Mouse (Mus musculus) kidney, adult 2 months (tissue): ENCODE data around the gene Mtmr4. TPM values are rescaled to one million over a fixed set of nuclear protein-coding genes. Genes with fewer than 3 reads are reported as not detected.

Experiments
- DNase-seq: peaks from one replicate; pipeline ENCODE4 v3.0.0; 2021
- H3K27ac ChIP-seq: fragments of 200-500 bp; 2 replicates; pipeline ENCODE4 v1.5.1; 2012; ENCODE audit warnings: low read depth, low read length, control low read depth, inconsistent platforms; ENCODE audit not compliant: insufficient read depth
- H3K27me3 ChIP-seq: fragments of 200-500 bp; replicated peaks from 2 replicates; pipeline ENCODE4 v1.6.1; 2012; ENCODE audit warnings: mild to moderate bottlenecking, moderate library complexity, low read length, inconsistent platforms; ENCODE audit not compliant: control insufficient read depth, insufficient read depth
- H3K36me3 ChIP-seq: fragments of 200-500 bp; 2 replicates; pipeline ENCODE4 v1.6.1; 2012; ENCODE audit warnings: mild to moderate bottlenecking, moderate library complexity, low read length, inconsistent platforms; ENCODE audit not compliant: control insufficient read depth, insufficient read depth
- H3K4me1 ChIP-seq: fragments of 200-500 bp; 2 replicates; pipeline ENCODE4 v1.6.1; 2011; ENCODE audit warnings: low read length; ENCODE audit not compliant: control insufficient read depth, insufficient read depth
- H3K4me3 ChIP-seq: fragments of 200-500 bp; 2 replicates; pipeline ENCODE4 v1.5.1; 2011; ENCODE audit warnings: mild to moderate bottlenecking, low read depth, low read length, control low read depth; ENCODE audit not compliant: insufficient read depth
- CTCF ChIP-seq: fragments of 200-500 bp; conservative IDR thresholded peaks from 2 replicates; pipeline ENCODE4 v1.5.1; 2011; ENCODE audit warnings: low read depth, mild to moderate bottlenecking, control low read depth, low read length, moderate library complexity, mixed read lengths; ENCODE audit not compliant: insufficient read depth, insufficient read length
- POLR2A ChIP-seq: fragments of 200-500 bp; IDR thresholded peaks from one replicate; pipeline ENCODE4 v1.6.1; 2011; ENCODE audit warnings: low read depth, low read length, control low read depth
- WGBS: fragments of 180-500 bp; shearing (Covaris S2); methylation state at CpG from one replicate; pipeline ENCODE4 v1.1.7; 2018; 5-methylcytosine and 5-hydroxymethylcytosine counted together
- polyA plus RNA-seq: library from polyadenylated mRNA; depleted of rRNA; stranded (reverse); fragments of >200 nt; gene quantifications from 2 replicates; pipeline ENCODE4 v1.2.3, GENCODE M21; 2012; rRNA removed

Mtmr4 gene
- polyA plus RNA-seq: 26.0 and 29.3 TPM in 2 replicates

DNA sequence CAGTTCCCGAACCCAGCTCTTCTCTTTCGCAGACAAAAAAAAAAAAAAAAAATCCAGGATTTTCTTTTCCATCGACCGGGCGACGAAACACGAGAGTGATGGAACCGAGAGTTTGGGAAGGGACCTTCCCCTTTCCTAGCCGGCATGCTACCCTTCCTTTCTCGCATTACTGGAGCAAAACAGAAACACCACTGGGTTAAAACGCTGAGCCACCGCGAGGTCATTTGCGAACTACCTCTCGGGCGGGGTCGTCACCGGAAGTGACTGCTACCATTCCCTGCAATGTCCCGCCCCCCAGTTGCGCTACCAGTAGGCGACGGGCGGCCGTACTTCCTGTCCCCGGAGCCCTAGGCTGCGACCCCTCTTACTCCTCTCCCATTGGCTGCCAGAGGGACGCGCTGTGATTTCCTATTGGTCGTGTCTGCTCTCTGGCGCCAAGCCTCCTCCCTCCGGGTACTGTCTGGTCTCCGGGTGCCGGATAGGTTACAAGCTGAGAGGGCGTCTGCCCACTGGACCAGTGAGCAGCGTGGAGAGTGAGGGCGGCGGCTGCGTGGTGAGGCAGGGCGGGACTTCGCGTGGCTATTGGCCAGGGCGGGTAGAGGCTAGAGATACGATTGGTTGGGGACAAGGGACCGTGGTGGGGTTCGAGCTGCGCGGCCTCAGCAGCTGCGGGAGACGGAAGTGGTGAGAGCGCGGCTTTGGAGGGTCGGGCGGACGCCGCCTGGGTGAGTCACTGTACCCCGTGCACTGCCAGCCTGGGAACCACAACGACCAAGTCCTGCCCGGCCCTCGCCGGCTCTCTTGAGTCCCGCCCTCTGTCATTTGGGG, at the start of gene Mtmr4:
Gene Mtmr4 (plus strand): TSS at position 637 of the 828 bp plus-strand sequence.
- Histone ChIP-seq H3K36me3 (no peaks in the 10 kb centered on the region), H3K27ac (peak within 1 kb of the TSS; percentile 92), H3K4me1 (peaks cover 22% of the 10 kb centered on the region; the same call in 1 of the 2 replicates), H3K27me3 (no peaks in the 10 kb centered on the region), H3K4me3 (peak within 1 kb of the TSS; percentile 70)
- TF ChIP-seq POLR2A (peak; percentile 77), CTCF (0 out of 2 replicates have a peak, but pooled peaks have one; percentile 6)
- peak; percentile 100 for DNase-seq
- under 1% methylated on average over 59 of the region's 61 CpGs for WGBS

DNA sequence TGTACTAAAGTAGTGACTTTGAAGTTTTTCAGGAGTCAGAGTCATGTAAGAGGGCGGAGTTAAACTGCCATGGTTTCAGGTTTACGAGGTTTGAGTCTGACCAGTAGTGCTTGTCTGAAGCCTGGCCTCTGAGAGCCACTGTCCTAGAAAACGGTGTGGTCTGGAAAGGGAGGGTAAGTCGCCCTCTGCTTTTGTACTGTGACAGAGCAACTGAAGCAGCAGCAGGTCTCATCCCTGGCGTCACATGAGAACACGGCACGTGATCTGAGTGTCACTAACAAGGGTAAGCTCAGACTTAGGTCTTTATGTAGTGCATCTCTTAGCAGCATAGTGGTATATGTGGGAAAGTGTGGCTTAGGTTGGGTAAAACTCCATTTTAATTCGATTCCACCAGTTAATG, 49.7 kb upstream of the Mtmr4 start:
- TF ChIP-seq CTCF (no peak), POLR2A (no peak)
- Histone ChIP-seq H3K4me1 (0 out of 2 replicates have a peak, but pooled peaks cover 3% of the 10 kb centered on the region), H3K36me3 (no peaks in the 10 kb centered on the region), H3K27me3 (no peaks in the 10 kb centered on the region; the same call in 1 of the 2 replicates), H3K27ac (no peak overlapping the region), H3K4me3 (no peak overlapping the region)
- WGBS: 38% methylated on average over 8 of the region's 8 CpGs
- no peak for DNase-seq

DNA sequence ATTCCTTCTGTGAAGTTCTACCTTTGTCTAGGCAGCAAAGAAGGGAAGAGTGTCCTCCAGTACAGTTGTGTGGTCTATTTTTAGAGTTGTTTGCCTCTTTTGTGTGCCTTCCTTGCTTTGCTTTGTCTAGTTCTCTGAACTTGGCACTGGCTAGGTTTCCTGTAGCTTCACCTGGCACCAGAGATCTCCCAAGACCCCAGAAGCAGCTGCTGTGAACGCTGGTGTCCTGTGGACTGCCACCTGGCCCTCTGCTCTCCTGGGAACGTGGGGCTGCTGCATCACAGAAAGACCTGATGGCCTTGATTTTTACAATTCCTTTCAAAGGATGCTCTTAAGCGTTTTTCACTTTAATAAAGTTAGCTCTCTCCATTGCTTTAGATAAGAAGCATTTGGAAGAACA, 49.1 kb upstream of the Mtmr4 start:
- 53% methylated on average over 3 of the region's 3 CpGs for WGBS
- TF ChIP-seq CTCF: no peak
- no peak for TF ChIP-seq POLR2A
- Histone ChIP-seq H3K4me3 (no peak overlapping the region), H3K4me1 (0 out of 2 replicates have a peak, but pooled peaks cover 3% of the 10 kb centered on the region), H3K27me3 (no peaks in the 10 kb centered on the region; the same call in 1 of the 2 replicates), H3K36me3 (no peaks in the 10 kb centered on the region), H3K27ac (no peak overlapping the region)
- no peak for DNase-seq

DNA sequence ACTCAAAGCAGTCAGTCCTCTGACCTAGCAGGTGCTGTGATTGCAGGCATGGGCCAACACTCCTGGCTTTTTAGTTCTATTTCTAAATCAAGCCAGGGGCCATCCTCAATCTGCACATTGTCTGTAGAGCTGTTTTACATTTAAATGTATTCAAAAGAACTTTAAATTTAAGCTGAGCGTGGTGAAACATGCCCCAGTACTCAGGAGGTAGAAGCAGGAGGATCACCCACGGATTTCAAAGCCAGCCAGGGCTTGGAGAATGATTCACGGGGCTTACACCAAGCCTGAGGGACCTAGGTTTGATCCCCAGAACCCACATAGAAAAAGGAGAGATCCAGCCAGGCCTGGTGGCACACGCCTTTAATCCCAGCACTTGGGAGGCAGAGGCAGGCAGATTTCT, 38.6 kb upstream of the Mtmr4 start:
- Histone ChIP-seq H3K4me3 (no peak overlapping the region), H3K36me3 (no peaks in the 10 kb centered on the region), H3K4me1 (no peaks in the 10 kb centered on the region), H3K27me3 (no peaks in the 10 kb centered on the region), H3K27ac (no peak overlapping the region)
- WGBS: 90% methylated on average over 4 of the region's 4 CpGs
- no peak for TF ChIP-seq POLR2A
- TF ChIP-seq CTCF: no peak
- DNase-seq: no peak

DNA sequence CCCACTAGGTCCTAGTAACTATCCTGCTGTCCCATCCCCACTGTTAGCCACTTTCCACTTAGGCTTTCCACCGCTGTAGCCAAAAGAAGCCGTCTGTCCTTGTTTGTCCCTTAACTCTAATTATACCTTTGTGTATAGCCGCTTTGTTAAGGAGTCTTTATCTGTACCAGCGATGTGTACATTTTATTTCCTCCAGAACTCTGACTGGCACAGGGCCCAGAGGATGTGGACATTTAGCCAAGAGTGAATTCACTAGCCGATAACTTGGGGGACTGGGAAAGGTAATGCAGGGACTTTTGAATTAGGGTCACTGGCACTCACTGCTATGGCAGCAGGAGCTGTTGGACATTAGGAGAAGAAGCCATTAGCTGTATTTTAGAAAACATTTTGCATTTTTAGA, 37.6 kb upstream of the Mtmr4 start:
- H3K4me3 ChIP-seq: no peak overlapping the region
- no peak overlapping the region for H3K27ac ChIP-seq
- no peaks in the 10 kb centered on the region for H3K27me3 ChIP-seq
- WGBS: 63% methylated on average over 5 of the region's 5 CpGs
- no peaks in the 10 kb centered on the region for H3K36me3 ChIP-seq
- no peaks in the 10 kb centered on the region for H3K4me1 ChIP-seq
- no peak for TF ChIP-seq POLR2A
- no peak for TF ChIP-seq CTCF
- DNase-seq: no peak

GRCm38 (mm10) chr11:87555106-87555703, 36.8 kb upstream of the Mtmr4 start:
- TF ChIP-seq CTCF: no peak
- TF ChIP-seq POLR2A: no peak
- H3K4me1 ChIP-seq: no peaks in the 10 kb centered on the region
- DNase-seq: no peak
- H3K4me3 ChIP-seq: no peak overlapping the region
- WGBS: 47% methylated on average over 2 of the region's 2 CpGs
- H3K27me3 ChIP-seq: no peaks in the 10 kb centered on the region
- H3K27ac ChIP-seq: no peak overlapping the region
- H3K36me3 ChIP-seq: no peaks in the 10 kb centered on the region

- TF ChIP-seq CTCF (no peak), POLR2A (no peak)
- WGBS: 77% methylated on average over 6 of the region's 6 CpGs
- no peak overlapping the region for H3K27ac ChIP-seq
- H3K36me3 ChIP-seq: no peaks in the 10 kb centered on the region
- H3K27me3 ChIP-seq: no peaks in the 10 kb centered on the region
- no peak for DNase-seq
- H3K4me1 ChIP-seq: no peaks in the 10 kb centered on the region
- no peak overlapping the region for H3K4me3 ChIP-seq
These were observed 30.8 kb upstream of the Mtmr4 start for GRCm38 (mm10) chr11:87561208-87561607.
